Mouse (Mus musculus) spleen, adult 2 months (tissue): ENCODE data around the gene Ccsap.

ENCODE experiments used
- CTCF ChIP-seq: fragments of 200-500 bp; IDR thresholded peaks from 2 replicates; pipeline ENCODE4 v1.5.1; 2011; ENCODE audit warnings: mild to moderate bottlenecking, inconsistent platforms; ENCODE audit not compliant: insufficient read depth, insufficient read length, insufficient replicate concordance; ENCODE audit errors: extremely low read depth
- POLR2A ChIP-seq: fragments of 200-500 bp; IDR thresholded peaks from 2 replicates; pipeline ENCODE4 v1.6.1; 2011; ENCODE audit warnings: low read depth, low read length, inconsistent platforms

DNA sequence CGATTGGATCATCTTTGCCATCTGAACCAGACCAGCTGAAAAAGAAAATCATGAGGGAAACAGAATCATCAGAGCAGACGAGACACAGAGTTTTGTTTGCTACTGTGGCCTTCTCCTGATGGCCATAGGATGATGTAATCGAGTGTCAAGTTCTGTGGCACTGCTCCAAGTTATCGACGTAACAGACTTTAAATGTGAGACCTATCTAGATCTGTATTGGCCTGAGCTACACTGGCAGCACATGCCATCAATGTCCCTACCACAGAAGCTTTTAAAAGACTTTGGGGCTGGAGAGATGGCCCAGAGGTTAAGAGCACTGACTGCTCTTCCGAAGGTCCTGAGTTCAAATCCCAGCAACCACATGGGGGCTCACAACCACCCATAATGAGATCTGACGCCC, 42.6 kb upstream of the Ccsap start:
- no peak for TF ChIP-seq POLR2A
- TF ChIP-seq CTCF: no peak
